Mouse (Mus musculus) thymus, adult 2 months (tissue): ENCODE measurements around the gene Nanos2. TPM values are rescaled to one million over a fixed set of nuclear protein-coding genes. Genes with fewer than 3 reads are reported as not detected.
A peak's percentile ranks its signal among the peaks of the same experiment; 100 is the strongest.

ENCODE experiments used
- DNase-seq: peaks from one replicate; pipeline ENCODE4 v3.0.0; 2021
- H3K27ac ChIP-seq: fragments of 200-500 bp; 2 replicates; pipeline ENCODE4 v1.5.1; 2012; ENCODE audit warnings: low read length, control low read depth; ENCODE audit not compliant: control insufficient read depth, insufficient read depth
- H3K27me3 ChIP-seq: fragments of 200-500 bp; 2 replicates; pipeline ENCODE4 v1.6.1; 2012; ENCODE audit warnings: mild to moderate bottlenecking, low read length, moderate library complexity, mixed read lengths; ENCODE audit not compliant: control insufficient read depth, insufficient read depth
- H3K36me3 ChIP-seq: fragments of 200-500 bp; 2 replicates; pipeline ENCODE4 v1.6.1; 2012; ENCODE audit warnings: mild to moderate bottlenecking, low read length, moderate library complexity; ENCODE audit not compliant: control insufficient read depth, insufficient read depth
- H3K4me1 ChIP-seq: fragments of 200-500 bp; replicated peaks from 2 replicates; pipeline ENCODE4 v1.6.1; 2012; ENCODE audit warnings: low read length; ENCODE audit not compliant: control insufficient read depth, insufficient read depth
- H3K4me3 ChIP-seq: fragments of 200-500 bp; 2 replicates; pipeline ENCODE4 v1.5.1; 2012; ENCODE audit warnings: mild to moderate bottlenecking, low read length, control low read depth, moderate library complexity; ENCODE audit not compliant: control insufficient read depth, insufficient read depth
- CTCF ChIP-seq: fragments of 200-500 bp; IDR thresholded peaks from 2 replicates; pipeline ENCODE4 v1.5.1; 2012; ENCODE audit warnings: mild to moderate bottlenecking, control low read depth, low read length, moderate library complexity, borderline replicate concordance; ENCODE audit not compliant: control insufficient read depth, poor library complexity, insufficient read depth; ENCODE audit errors: extremely low read depth
- POLR2A ChIP-seq: fragments of 200-500 bp; IDR thresholded peaks from 2 replicates; pipeline ENCODE4 v1.6.1; 2012; ENCODE audit warnings: mild to moderate bottlenecking, low read length, control low read depth, moderate library complexity; ENCODE audit not compliant: control insufficient read depth, poor library complexity, insufficient read depth; ENCODE audit errors: extremely low read depth
- WGBS: fragments of 180-500 bp; shearing (Covaris S2); methylation state at CpG from one replicate; pipeline ENCODE4 v1.1.7; 2018; 5-methylcytosine and 5-hydroxymethylcytosine counted together
- polyA plus RNA-seq: library from polyadenylated mRNA; depleted of rRNA; stranded (reverse); fragments of >200 nt; gene quantifications from 2 replicates; pipeline ENCODE4 v1.2.3, GENCODE M21; 2012

Gene Nanos2
- polyA plus RNA-seq, 1 experiment, result 0.12 TPM

DNA sequence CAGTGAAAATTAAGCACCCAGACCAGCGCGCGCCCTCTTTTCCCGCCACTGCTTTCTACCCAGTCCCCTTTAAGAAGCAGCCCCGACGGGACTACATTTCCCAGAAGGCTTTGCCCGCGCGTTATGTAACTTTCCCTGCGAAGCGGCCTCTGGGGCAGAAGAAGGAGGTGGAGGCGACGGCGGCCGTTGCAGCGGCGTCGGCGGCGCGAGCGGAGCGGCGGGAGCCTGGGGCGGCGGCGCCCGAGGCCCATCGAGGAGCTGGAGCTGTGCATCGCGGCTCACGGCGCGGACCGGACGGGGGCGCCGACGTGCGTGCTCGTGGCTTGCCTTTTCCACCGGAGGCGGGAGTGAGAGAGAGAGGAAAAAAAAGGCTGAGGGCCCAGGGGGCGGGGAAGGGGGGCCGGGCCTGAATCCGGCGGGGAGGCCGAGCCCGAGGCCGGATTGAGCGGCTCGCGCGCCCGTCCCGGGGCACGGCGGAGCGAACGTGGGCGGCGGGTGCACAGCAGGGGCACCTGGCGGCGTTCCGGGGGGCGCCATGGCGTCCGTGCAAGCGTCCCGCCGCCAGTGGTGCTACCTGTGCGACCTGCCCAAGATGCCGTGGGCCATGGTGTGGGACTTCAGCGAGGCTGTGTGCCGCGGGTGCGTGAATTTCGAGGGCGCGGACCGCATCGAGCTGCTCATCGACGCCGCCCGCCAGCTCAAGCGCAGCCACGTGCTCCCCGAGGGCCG, 16.9 kb downstream of the Nanos2 start, which contains the start of gene Irf2bp1:
Irf2bp1 (plus strand) TSS at position 143 of the 729 bp plus-strand sequence.
- H3K4me3 ChIP-seq, result peak within 1 kb of the TSS; percentile 90
- peaks cover 36% of the 10 kb centered on the region for H3K4me1 ChIP-seq
- peak; percentile 94 for DNase-seq
- H3K36me3 ChIP-seq, result no peaks in the 10 kb centered on the region
- peak within 1 kb of the TSS; percentile 72 for H3K27ac ChIP-seq
- WGBS, result under 1% methylated on average over 90 of the region's 90 CpGs
- peak; percentile 87 for TF ChIP-seq POLR2A
- peak; percentile 55; the same call in 1 of the 2 replicates for TF ChIP-seq CTCF
- no peaks in the 10 kb centered on the region for H3K27me3 ChIP-seq

DNA sequence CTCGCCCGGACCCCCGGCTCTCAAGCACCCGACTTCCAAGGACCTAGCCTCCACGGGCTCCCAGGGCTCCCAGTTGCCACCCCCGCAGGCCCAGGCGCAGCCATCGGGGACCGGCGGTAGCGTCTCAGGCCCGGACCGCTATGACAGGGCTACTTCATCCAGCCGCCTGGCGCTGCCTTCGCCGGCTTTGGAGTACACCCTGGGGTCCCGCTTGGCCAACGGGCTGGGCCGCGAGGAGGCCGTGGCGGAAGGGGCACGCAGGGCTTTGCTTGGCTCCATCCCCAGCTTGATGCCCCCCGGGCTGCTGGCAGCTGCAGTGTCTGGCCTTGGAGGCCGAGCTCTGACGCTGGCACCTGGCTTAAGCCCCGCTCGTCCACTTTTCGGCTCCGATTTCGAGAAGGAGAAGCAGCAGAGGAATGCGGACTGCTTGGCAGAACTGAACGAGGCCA, 17.5 kb downstream of the Nanos2 start:
- Histone ChIP-seq H3K4me3 (peak overlapping the region; percentile 90), H3K27ac (no peak overlapping the region), H3K4me1 (peaks cover 30% of the 10 kb centered on the region), H3K27me3 (no peaks in the 10 kb centered on the region), H3K36me3 (no peaks in the 10 kb centered on the region)
- DNase-seq, result no peak
- TF ChIP-seq POLR2A (no peak), CTCF (no peak)
- WGBS, result 24% methylated on average over 34 of the region's 34 CpGs

DNA sequence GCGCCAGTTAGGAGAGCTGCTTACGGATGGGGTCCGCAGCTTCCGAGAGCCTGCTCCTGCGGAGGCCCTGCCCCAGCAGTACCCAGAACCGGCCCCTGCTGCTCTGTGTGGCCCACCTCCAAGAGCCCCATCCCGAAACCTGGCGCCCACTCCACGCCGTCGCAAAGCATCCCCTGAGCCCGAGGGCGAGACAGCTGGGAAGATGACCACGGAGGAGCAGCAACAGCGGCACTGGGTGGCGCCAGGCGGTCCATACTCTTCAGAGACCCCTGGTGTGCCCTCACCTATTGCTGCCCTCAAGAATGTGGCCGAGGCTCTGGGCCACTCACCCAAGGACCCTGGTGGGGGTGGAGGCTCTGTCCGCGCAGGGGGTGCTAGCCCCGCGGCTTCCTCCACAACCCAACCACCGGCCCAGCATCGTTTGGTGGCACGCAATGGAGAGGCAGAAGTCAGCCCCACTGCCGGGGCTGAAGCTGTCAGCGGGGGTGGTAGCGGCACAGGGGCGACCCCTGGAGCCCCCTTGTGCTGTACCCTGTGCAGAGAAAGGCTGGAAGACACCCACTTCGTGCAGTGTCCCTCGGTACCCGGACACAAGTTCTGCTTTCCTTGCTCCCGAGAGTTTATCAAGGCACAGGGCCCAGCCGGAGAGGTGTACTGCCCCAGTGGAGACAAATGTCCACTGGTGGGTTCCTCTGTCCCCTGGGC, 18.4 kb downstream of the Nanos2 start:
- WGBS, result 94% methylated on average over 34 of the region's 34 CpGs
- H3K27ac ChIP-seq, result no peak overlapping the region
- no peaks in the 10 kb centered on the region for H3K36me3 ChIP-seq
- H3K27me3 ChIP-seq, result no peaks in the 10 kb centered on the region
- no peak for TF ChIP-seq CTCF
- no peak for TF ChIP-seq POLR2A
- no peak overlapping the region for H3K4me3 ChIP-seq
- DNase-seq, result no peak
- peaks cover 30% of the 10 kb centered on the region for H3K4me1 ChIP-seq

GRCm38 (mm10) chr7:19006476-19006875, 19.3 kb downstream of the Nanos2 start:
- peak; percentile 84; the same call in 1 of the 2 replicates for TF ChIP-seq CTCF
- no peak for TF ChIP-seq POLR2A
- H3K27me3 ChIP-seq, result no peaks in the 10 kb centered on the region
- WGBS, result 10% methylated on average over 12 of the region's 12 CpGs
- no peak overlapping the region for H3K4me3 ChIP-seq
- DNase-seq, result peak; percentile 78
- peaks cover 27% of the 10 kb centered on the region for H3K4me1 ChIP-seq
- no peak overlapping the region for H3K27ac ChIP-seq
- no peaks in the 10 kb centered on the region for H3K36me3 ChIP-seq

DNA sequence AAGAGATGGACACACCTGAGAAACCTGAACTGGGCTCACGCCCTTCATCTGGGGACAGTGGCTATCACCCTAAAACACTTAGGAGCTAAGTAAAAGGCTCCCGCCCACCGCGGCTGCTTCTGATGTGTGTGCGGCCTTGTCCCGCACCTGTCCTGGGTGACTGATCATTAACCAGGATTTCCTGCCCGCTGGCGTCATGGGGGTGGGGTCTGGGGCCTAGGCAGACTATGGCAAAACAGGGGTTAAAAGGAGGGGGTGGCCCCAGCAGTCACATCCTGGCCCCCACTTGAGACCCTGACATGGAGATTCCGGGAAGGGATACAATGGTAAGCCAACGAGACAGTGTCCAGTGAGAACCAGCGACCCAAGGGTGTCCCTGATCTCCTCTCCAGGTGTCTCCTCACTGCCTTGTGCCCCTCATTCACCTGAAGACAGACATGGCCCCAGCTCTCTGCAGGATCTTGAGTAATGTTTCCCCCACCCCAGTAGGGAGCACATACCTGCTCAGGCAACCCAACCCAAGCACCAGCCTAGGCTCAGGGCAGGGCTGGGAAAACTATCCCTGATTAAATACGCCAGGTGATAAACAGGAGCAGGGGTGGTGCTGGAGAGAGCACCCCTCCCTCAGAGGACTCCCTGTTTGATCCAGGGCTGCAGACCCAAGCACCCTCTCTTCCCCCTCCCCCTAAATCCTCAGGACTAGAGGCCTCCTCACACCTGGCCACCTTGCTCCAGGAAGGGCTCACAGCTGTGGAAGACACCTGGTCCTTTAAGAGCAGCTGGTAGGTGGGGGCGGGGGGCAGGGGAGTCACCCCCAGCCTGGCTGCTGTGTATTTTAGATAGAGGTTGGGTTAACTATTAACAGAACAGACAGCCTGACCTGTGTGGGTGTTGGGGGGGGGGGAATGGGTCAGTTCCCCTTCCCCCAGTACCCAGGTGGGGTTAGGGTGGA, 20.1 kb downstream of the Nanos2 start:
- no peaks in the 10 kb centered on the region for H3K27me3 ChIP-seq
- TF ChIP-seq CTCF (no peak), POLR2A (no peak)
- no peak for DNase-seq
- no peak overlapping the region for H3K27ac ChIP-seq
- 87% methylated on average over 13 of the region's 13 CpGs for WGBS
- no peak overlapping the region for H3K4me3 ChIP-seq
- H3K36me3 ChIP-seq, result no peaks in the 10 kb centered on the region
- peaks cover 33% of the 10 kb centered on the region for H3K4me1 ChIP-seq

DNA sequence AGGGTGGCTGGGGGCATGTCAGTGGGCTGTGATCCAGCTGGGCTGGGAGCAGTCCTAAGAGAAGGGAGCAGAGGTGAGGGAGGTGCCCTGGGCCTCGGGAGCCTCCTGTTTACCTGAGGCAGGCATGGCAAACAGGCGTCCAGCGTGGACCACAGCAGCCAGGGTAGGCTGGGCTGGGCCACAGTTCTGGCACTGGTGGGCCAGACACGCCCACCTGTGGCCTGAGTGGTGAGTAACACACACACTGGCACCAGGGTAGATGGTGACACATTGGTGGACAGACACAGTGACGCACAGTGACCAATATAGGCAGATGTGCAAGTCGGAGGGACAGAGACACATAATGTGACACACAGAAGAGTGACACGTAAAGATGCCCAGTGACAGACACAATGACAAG, 23.4 kb downstream of the Nanos2 start:
- H3K4me1 ChIP-seq, result peaks cover 12% of the 10 kb centered on the region
- WGBS, result 93% methylated on average over 7 of the region's 7 CpGs
- no peak for TF ChIP-seq CTCF
- TF ChIP-seq POLR2A, result no peak
- H3K36me3 ChIP-seq, result no peaks in the 10 kb centered on the region
- H3K4me3 ChIP-seq, result no peak overlapping the region
- no peak overlapping the region for H3K27ac ChIP-seq
- DNase-seq, result no peak
- no peaks in the 10 kb centered on the region for H3K27me3 ChIP-seq
